Mouse (Mus musculus): Measurements from ENCODE around the gene Clstn2. TPM values are rescaled to one million over a fixed set of nuclear protein-coding genes. Genes with fewer than 3 reads are reported as not detected.

Gene Clstn2
- total and polyA plus RNA-seq, 3 experiments: 0.05 TPM; not detected in 2

GRCm38 (mm10) chr9:97891415-97891814 is 141.6 kb downstream of the Clstn2 start:
- no peaks in the 10 kb centered on the region for H3K36me3 ChIP-seq (replicated peaks)
- DNase-seq (ENCODE audit: low spot score) (no peak), ATAC-seq (ENCODE audit: extremely low read depth, insufficient number of reproducible peaks, low FRiP score, poor library complexity, severe bottlenecking) (no peak)
- H3K27me3 ChIP-seq (ENCODE audit: insufficient read depth, low read length): no peaks in the 10 kb centered on the region
- no peak for TF ChIP-seq POLR2AphosphoS5 (IDR thresholded peaks at IDR 0.05; ENCODE audit: insufficient replicate concordance, low read depth, low read length)
- no peak for TF ChIP-seq CTCF (IDR thresholded peaks at IDR 0.05; ENCODE audit: low read depth, low read length)
- no peak for TF ChIP-seq GATA1 (IDR thresholded peaks at IDR 0.05; ENCODE audit: borderline replicate concordance, low read length)
- no peak for TF ChIP-seq TAL1 (conservative IDR thresholded peaks at IDR 0.05; ENCODE audit: low read depth, low read length)
- TF ChIP-seq GATA2 (IDR thresholded peaks at IDR 0.05; ENCODE audit: borderline replicate concordance, low read depth, low read length): no peak
- peaks cover 46% of the 10 kb centered on the region for H3K9me3 ChIP-seq (replicated peaks)
- no peaks in the 10 kb centered on the region for H3K4me1 ChIP-seq (ENCODE audit: insufficient read depth, low read depth, low read length)
- no peak overlapping the region for H3K4me3 ChIP-seq (ENCODE audit: low read depth, low read length)

GRCm38 (mm10) chr9:97883336-97883735 is 149.6 kb downstream of the Clstn2 start:
- TF ChIP-seq TAL1 (conservative IDR thresholded peaks at IDR 0.05; ENCODE audit: low read depth, low read length) (no peak), GATA2 (IDR thresholded peaks at IDR 0.05; ENCODE audit: borderline replicate concordance, low read depth, low read length) (no peak), GATA1 (IDR thresholded peaks at IDR 0.05; ENCODE audit: borderline replicate concordance, low read length) (no peak), POLR2AphosphoS5 (IDR thresholded peaks at IDR 0.05; ENCODE audit: insufficient replicate concordance, low read depth, low read length) (no peak), CTCF (IDR thresholded peaks at IDR 0.05; ENCODE audit: low read depth, low read length) (no peak)
- H3K36me3 ChIP-seq (replicated peaks): no peaks in the 10 kb centered on the region
- H3K27me3 ChIP-seq (ENCODE audit: insufficient read depth, low read length): no peaks in the 10 kb centered on the region
- peaks cover 13% of the 10 kb centered on the region for H3K9me3 ChIP-seq (replicated peaks)
- H3K4me1 ChIP-seq (ENCODE audit: insufficient read depth, low read depth, low read length): no peaks in the 10 kb centered on the region
- H3K4me3 ChIP-seq (ENCODE audit: low read depth, low read length): no peak overlapping the region
- ATAC-seq (ENCODE audit: extremely low read depth, insufficient number of reproducible peaks, low FRiP score, poor library complexity, severe bottlenecking) (no peak), DNase-seq (ENCODE audit: low spot score) (no peak)

DNA sequence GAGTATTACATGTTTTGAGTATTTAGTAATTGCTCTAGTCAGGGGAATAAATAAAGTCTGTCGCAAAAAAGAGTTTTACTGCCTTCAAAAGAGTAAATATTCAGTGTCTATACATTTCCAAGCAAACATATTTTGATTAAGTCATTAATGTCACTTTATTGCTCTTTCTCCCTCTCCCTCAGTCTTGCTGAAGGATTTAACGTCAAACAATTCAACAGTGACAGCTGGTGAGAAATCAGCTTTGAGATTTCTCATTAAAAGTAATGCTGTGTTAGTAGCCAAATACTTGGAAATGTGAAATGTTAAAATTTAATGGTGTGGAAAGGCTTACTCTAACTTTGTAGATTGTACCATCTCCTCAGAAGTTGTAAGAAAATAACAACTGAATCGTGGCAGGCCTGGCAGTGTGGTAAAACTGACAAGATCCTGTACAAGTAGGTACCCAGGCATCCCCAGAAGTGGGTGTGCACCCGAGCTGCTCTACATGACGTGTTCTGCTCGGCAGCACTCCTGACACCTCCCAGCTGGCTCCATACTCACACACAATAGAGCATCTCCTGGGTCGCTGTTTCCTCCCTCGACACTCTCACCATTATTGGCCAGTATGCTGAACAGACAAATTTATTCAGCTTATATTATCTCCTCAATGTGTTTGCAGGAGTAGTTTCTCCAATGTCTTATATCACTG is 165.8 kb downstream of the Clstn2 start:
- DNase-seq (ENCODE audit: low spot score) (no peak), ATAC-seq (ENCODE audit: extremely low read depth, insufficient number of reproducible peaks, low FRiP score, poor library complexity, severe bottlenecking) (no peak)
- Histone ChIP-seq H3K27me3 (ENCODE audit: insufficient read depth, low read length) (no peaks in the 10 kb centered on the region), H3K4me3 (ENCODE audit: low read depth, low read length) (no peak overlapping the region), H3K4me1 (ENCODE audit: insufficient read depth, low read depth, low read length) (no peaks in the 10 kb centered on the region), H3K36me3 (replicated peaks) (no peaks in the 10 kb centered on the region), H3K9me3 (replicated peaks) (peaks cover 25% of the 10 kb centered on the region)
- no peak for TF ChIP-seq GATA1 (IDR thresholded peaks at IDR 0.05; ENCODE audit: borderline replicate concordance, low read length)
- no peak for TF ChIP-seq GATA2 (IDR thresholded peaks at IDR 0.05; ENCODE audit: borderline replicate concordance, low read depth, low read length)
- TF ChIP-seq TAL1 (conservative IDR thresholded peaks at IDR 0.05; ENCODE audit: low read depth, low read length): no peak
- TF ChIP-seq POLR2AphosphoS5 (IDR thresholded peaks at IDR 0.05; ENCODE audit: insufficient replicate concordance, low read depth, low read length): no peak
- TF ChIP-seq CTCF (IDR thresholded peaks at IDR 0.05; ENCODE audit: low read depth, low read length): no peak

- Histone ChIP-seq H3K36me3 (replicated peaks) (no peaks in the 10 kb centered on the region), H3K4me1 (ENCODE audit: insufficient read depth, low read depth, low read length) (no peaks in the 10 kb centered on the region), H3K4me3 (ENCODE audit: low read depth, low read length) (no peak overlapping the region), H3K27me3 (ENCODE audit: insufficient read depth, low read length) (no peaks in the 10 kb centered on the region), H3K9me3 (replicated peaks) (peaks cover 28% of the 10 kb centered on the region)
- DNase-seq (ENCODE audit: low spot score) (no peak), ATAC-seq (ENCODE audit: extremely low read depth, insufficient number of reproducible peaks, low FRiP score, poor library complexity, severe bottlenecking) (no peak)
- TF ChIP-seq TAL1 (conservative IDR thresholded peaks at IDR 0.05; ENCODE audit: low read depth, low read length) (no peak), GATA2 (IDR thresholded peaks at IDR 0.05; ENCODE audit: borderline replicate concordance, low read depth, low read length) (no peak), CTCF (IDR thresholded peaks at IDR 0.05; ENCODE audit: low read depth, low read length) (no peak), POLR2AphosphoS5 (IDR thresholded peaks at IDR 0.05; ENCODE audit: insufficient replicate concordance, low read depth, low read length) (no peak), GATA1 (IDR thresholded peaks at IDR 0.05; ENCODE audit: borderline replicate concordance, low read length) (no peak)
Observed at GRCm38 (mm10) chr9:97852859-97853258, 180.1 kb downstream of the Clstn2 start.

- no peak for TF ChIP-seq GATA2 (IDR thresholded peaks at IDR 0.05; ENCODE audit: borderline replicate concordance, low read depth, low read length)
- TF ChIP-seq GATA1 (IDR thresholded peaks at IDR 0.05; ENCODE audit: borderline replicate concordance, low read length): no peak
- no peak for TF ChIP-seq CTCF (IDR thresholded peaks at IDR 0.05; ENCODE audit: low read depth, low read length)
- TF ChIP-seq TAL1 (conservative IDR thresholded peaks at IDR 0.05; ENCODE audit: low read depth, low read length): no peak
- TF ChIP-seq POLR2AphosphoS5 (IDR thresholded peaks at IDR 0.05; ENCODE audit: insufficient replicate concordance, low read depth, low read length): no peak
- no peak for DNase-seq (ENCODE audit: low spot score)
- H3K4me3 ChIP-seq (ENCODE audit: low read depth, low read length): no peak overlapping the region
Observed at GRCm38 (mm10) chr9:97847873-97848838, 184.8 kb downstream of the Clstn2 start.

GRCm38 (mm10) chr9:97842054-97842453 is 190.9 kb downstream of the Clstn2 start:
- DNase-seq (ENCODE audit: low spot score) (no peak), ATAC-seq (ENCODE audit: extremely low read depth, insufficient number of reproducible peaks, low FRiP score, poor library complexity, severe bottlenecking) (no peak)
- H3K27me3 ChIP-seq (ENCODE audit: insufficient read depth, low read length): no peaks in the 10 kb centered on the region
- H3K9me3 ChIP-seq (replicated peaks): peaks cover 31% of the 10 kb centered on the region
- H3K4me1 ChIP-seq (ENCODE audit: insufficient read depth, low read depth, low read length): no peaks in the 10 kb centered on the region
- no peak overlapping the region for H3K4me3 ChIP-seq (ENCODE audit: low read depth, low read length)
- H3K36me3 ChIP-seq (replicated peaks): no peaks in the 10 kb centered on the region
- TF ChIP-seq GATA2 (IDR thresholded peaks at IDR 0.05; ENCODE audit: borderline replicate concordance, low read depth, low read length) (no peak), GATA1 (IDR thresholded peaks at IDR 0.05; ENCODE audit: borderline replicate concordance, low read length) (no peak), CTCF (IDR thresholded peaks at IDR 0.05; ENCODE audit: low read depth, low read length) (no peak), TAL1 (conservative IDR thresholded peaks at IDR 0.05; ENCODE audit: low read depth, low read length) (no peak), POLR2AphosphoS5 (IDR thresholded peaks at IDR 0.05; ENCODE audit: insufficient replicate concordance, low read depth, low read length) (no peak)

More at GRCm38 (mm10) chr9:97847873-97848838, 184.8 kb downstream of the Clstn2 start:
- peaks cover 30% of the 10 kb centered on the region for H3K9me3 ChIP-seq (replicated peaks)
- H3K36me3 ChIP-seq (replicated peaks): no peaks in the 10 kb centered on the region
- H3K27me3 ChIP-seq (ENCODE audit: insufficient read depth, low read length): no peaks in the 10 kb centered on the region
- no peaks in the 10 kb centered on the region for H3K4me1 ChIP-seq (ENCODE audit: insufficient read depth, low read depth, low read length)
- ATAC-seq (ENCODE audit: extremely low read depth, insufficient number of reproducible peaks, low FRiP score, poor library complexity, severe bottlenecking): no peak
